ENCODE assay signal across 8 mouse cellular contexts in genomic region chr17:34309683-34310385, GRCm38 (mm10). TPM values are rescaled to one million over a fixed set of nuclear protein-coding genes. Genes with fewer than 3 reads are reported as not detected.
DNase-seq lines count a peak whose midpoint lies in the region; ATAC-seq and TF ChIP-seq lines count a peak whose summit lies in the region.

No protein-coding gene starts in this region.

- peak overlapping the region; percentile 66 for H3K9ac ChIP-seq in heart, embryonic 14.5 days (ENCODE audit: low read length)
- peak overlapping the region; percentile 46 for H3K9ac ChIP-seq in kidney, postnatal 0 days (ENCODE audit: low read depth, low read length)
- peak overlapping the region; percentile 56; the same call in 1 of the 2 replicates for H3K9ac ChIP-seq in liver, embryonic 11.5 days (ENCODE audit: low read depth, low read length)
- H3K9ac ChIP-seq in midbrain, postnatal 0 days (replicated peaks; ENCODE audit: low read length, poor library complexity, severe bottlenecking), result peak overlapping the region; percentile 70

- peaks cover 3 to 4% of the 10 kb centered on the region in 2 experiments; a peak in 1 of 4 replicates for H3K4me1 ChIP-seq in heart, embryonic 14.5 days (ENCODE audit: control insufficient read depth in 2 of 2, insufficient read depth in 2 of 2, low read length in 2 of 2)
- H3K4me1 ChIP-seq in kidney, postnatal 0 days (replicated peaks; ENCODE audit: insufficient read depth, low read length), result no peaks in the 10 kb centered on the region
- H3K4me1 ChIP-seq in liver, embryonic 11.5 days (replicated peaks; ENCODE audit: control insufficient read depth, insufficient read depth, low read length), result no peaks in the 10 kb centered on the region
- H3K4me1 ChIP-seq in midbrain, postnatal 0 days (ENCODE audit: insufficient read depth, low read length), result no peaks in the 10 kb centered on the region; the same call in 1 of the 2 replicates

- no peaks in the 10 kb centered on the region for H3K9me3 ChIP-seq in heart, embryonic 14.5 days (ENCODE audit: control insufficient read depth, low read length)
- H3K9me3 ChIP-seq in kidney, postnatal 0 days (replicated peaks; ENCODE audit: low read length), result no peaks in the 10 kb centered on the region
- no peaks in the 10 kb centered on the region for H3K9me3 ChIP-seq in liver, embryonic 11.5 days (ENCODE audit: control insufficient read depth, low read length)
- no peaks in the 10 kb centered on the region for H3K9me3 ChIP-seq in midbrain, postnatal 0 days (ENCODE audit: low read length)

- 0 out of 2 replicates have a peak, but pooled peaks have one; percentile 48 for ATAC-seq in erythroid progenitor cell, adult 5-6 weeks (replicated peaks; ENCODE audit: low FRiP score, poor library complexity, severe bottlenecking)
- peak; percentile 70; the same call in 1 of the 2 replicates for ATAC-seq in heart, embryonic 14.5 days (ENCODE audit: insufficient number of reproducible peaks, insufficient read depth, low FRiP score, low read depth)
- ATAC-seq in kidney, postnatal 0 days (replicated peaks; ENCODE audit: low FRiP score, low read depth), result peak; percentile 81
- peak; percentile 56; the same call in 1 of the 2 replicates for ATAC-seq in liver, embryonic 11.5 days (replicated peaks; ENCODE audit: low FRiP score)
- ATAC-seq in midbrain, postnatal 0 days (ENCODE audit: low FRiP score), result peak; percentile 72

- H3K27ac ChIP-seq in heart, embryonic 14.5 days (replicated peaks in 1 of 2; ENCODE audit: control insufficient read depth in 1 of 2, insufficient read depth in 1 of 2, low read depth in 2 of 2, low read length in 2 of 2), result peak overlapping the region; percentile 45 to 53; a peak in 3 of 4 replicates
- peak overlapping the region; percentile 54 for H3K27ac ChIP-seq in kidney, postnatal 0 days
- H3K27ac ChIP-seq in liver, embryonic 11.5 days (ENCODE audit: low read depth, low read length), result no peak overlapping the region; the same call in 1 of the 2 replicates
- peak overlapping the region; percentile 68 for H3K27ac ChIP-seq in midbrain, postnatal 0 days (ENCODE audit: low read depth, low read length)

- 20% methylated on average over 38 of the region's 38 CpGs for WGBS in heart, embryonic 14.5 days
- 22% methylated on average over 38 of the region's 38 CpGs for WGBS in kidney, postnatal 0 days
- WGBS in liver, embryonic 11.5 days, result 19% methylated on average over 38 of the region's 38 CpGs
- 28% methylated on average over 38 of the region's 38 CpGs for WGBS in midbrain, postnatal 0 days

- TF ChIP-seq CTCF in kidney, postnatal 0 days (IDR thresholded peaks at IDR 0.05; ENCODE audit: low read depth), result no peak
- no peak for TF ChIP-seq CTCF in midbrain, postnatal 0 days (IDR thresholded peaks at IDR 0.05)

- peak; percentile 71 for DNase-seq in layer of hippocampus, adult 11-12 months (ENCODE audit: low spot score)
- no peak for DNase-seq in layer of hippocampus, adult 9-10 months (ENCODE audit: low spot score)
- peak; percentile 80 for DNase-seq in kidney, postnatal 0 days (ENCODE audit: low spot score)
- peak; percentile 52 for DNase-seq in liver, embryonic 11.5 days (ENCODE audit: low spot score)
- DNase-seq in midbrain, postnatal 0 days (ENCODE audit: low spot score), result peak; percentile 69
- DNase-seq in telencephalon, adult 2 months (ENCODE audit: low read depth, low spot score), result peak; percentile 63

- peak overlapping the region; percentile 74 for H3K4me2 ChIP-seq in heart, embryonic 14.5 days (ENCODE audit: low read length)
- H3K4me2 ChIP-seq in kidney, postnatal 0 days (ENCODE audit: low read length), result peak overlapping the region; percentile 65
- peak overlapping the region; percentile 81 for H3K4me2 ChIP-seq in liver, embryonic 11.5 days
- H3K4me2 ChIP-seq in midbrain, postnatal 0 days (ENCODE audit: low read depth, low read length, poor library complexity, severe bottlenecking), result peak overlapping the region; percentile 63

- H3K36me3 ChIP-seq in heart, embryonic 14.5 days (ENCODE audit: control insufficient read depth, insufficient read depth, low read length), result no peaks in the 10 kb centered on the region
- H3K36me3 ChIP-seq in kidney, postnatal 0 days (ENCODE audit: insufficient read depth, low read length), result no peaks in the 10 kb centered on the region
- no peaks in the 10 kb centered on the region for H3K36me3 ChIP-seq in liver, embryonic 11.5 days (ENCODE audit: control insufficient read depth, insufficient read depth, low read length)
- no peaks in the 10 kb centered on the region for H3K36me3 ChIP-seq in midbrain, postnatal 0 days (ENCODE audit: insufficient read depth, low read length)

- 0 out of 2 replicates have a peak, but pooled peaks cover 7% of the 10 kb centered on the region for H3K27me3 ChIP-seq in heart, embryonic 14.5 days (ENCODE audit: control insufficient read depth, insufficient read depth, low read length)
- H3K27me3 ChIP-seq in kidney, postnatal 0 days (ENCODE audit: insufficient read depth, low read length), result no peaks in the 10 kb centered on the region
- H3K27me3 ChIP-seq in liver, embryonic 11.5 days (replicated peaks; ENCODE audit: control insufficient read depth, insufficient read depth, low read length), result no peaks in the 10 kb centered on the region; the same call in 1 of the 2 replicates
- H3K27me3 ChIP-seq in midbrain, postnatal 0 days (ENCODE audit: insufficient read depth, low read length), result no peaks in the 10 kb centered on the region

- H3K4me3 ChIP-seq in heart, embryonic 14.5 days (ENCODE audit: control insufficient read depth in 1 of 2, insufficient read depth in 1 of 2, low read depth in 1 of 2, low read length in 2 of 2), result peak overlapping the region; percentile 58 to 80
- peak overlapping the region; percentile 47 for H3K4me3 ChIP-seq in kidney, postnatal 0 days (replicated peaks; ENCODE audit: low read depth, low read length)
- H3K4me3 ChIP-seq in liver, embryonic 11.5 days (ENCODE audit: low read depth, low read length), result peak overlapping the region; percentile 58
- H3K4me3 ChIP-seq in midbrain, postnatal 0 days (ENCODE audit: low read depth, low read length), result peak overlapping the region; percentile 48

RNA-seq across cellular contexts. Expression of gene H2-Eb1, which starts 4.2 kb away (rescaled TPM):
- 7.2 and 8.4 TPM in 2 replicates for total RNA-seq in erythroid progenitor cell, adult 5-6 weeks (2015; ENCODE audit: low replicate concordance)
- total RNA-seq in erythroid progenitor cell, adult 5-6 weeks (2017; ENCODE audit: low replicate concordance), result 28.5 and 80.5 TPM in 2 replicates
- 2.6 and 3.0 TPM in 2 replicates for polyA plus RNA-seq in heart, embryonic 14.5 days (2014; fragmentation: Nextera tagmentation; extraction: Ambion mirVana)
- 13.6 and 14.3 TPM in 2 replicates for polyA plus RNA-seq in kidney, postnatal 0 days (2015; fragmentation: Nextera tagmentation; extraction: Ambion mirVana)
- polyA plus RNA-seq in liver, embryonic 11.5 days (2014; fragmentation: Nextera tagmentation; extraction: Ambion mirVana), result 0.23 and 0.63 TPM in 2 replicates
- total RNA-seq in midbrain, postnatal 0 days (2014; rRNA removed), result 0.88 and 1.7 TPM in 2 replicates
- polyA plus RNA-seq in midbrain, postnatal 0 days (2015; fragmentation: Nextera tagmentation; extraction: Ambion mirVana), result 5.0 and 5.2 TPM in 2 replicates

RNA-seq across cellular contexts. Expression of gene H2-Eb2, which starts 15.6 kb away (rescaled TPM):
- total RNA-seq in erythroid progenitor cell, adult 5-6 weeks (2015; ENCODE audit: low replicate concordance), result not detected in 2 replicates
- total RNA-seq in erythroid progenitor cell, adult 5-6 weeks (2017; ENCODE audit: low replicate concordance), result not detected in 2 replicates
- not detected in 2 replicates for polyA plus RNA-seq in heart, embryonic 14.5 days (2014; fragmentation: Nextera tagmentation; extraction: Ambion mirVana)
- 0.06 TPM in 1 of 2 replicates, not detected in the other for polyA plus RNA-seq in kidney, postnatal 0 days (2015; fragmentation: Nextera tagmentation; extraction: Ambion mirVana)
- polyA plus RNA-seq in liver, embryonic 11.5 days (2014; fragmentation: Nextera tagmentation; extraction: Ambion mirVana), result not detected in 2 replicates
- total RNA-seq in midbrain, postnatal 0 days (2014; rRNA removed), result 0.22 and 0.33 TPM in 2 replicates
- polyA plus RNA-seq in midbrain, postnatal 0 days (2015; fragmentation: Nextera tagmentation; extraction: Ambion mirVana), result 0.06 and 0.09 TPM in 2 replicates

RNA-seq across cellular contexts. Expression of gene H2-Aa, which starts 22.2 kb away (rescaled TPM):
- 84.7 and 90.8 TPM in 2 replicates for total RNA-seq in erythroid progenitor cell, adult 5-6 weeks (2015; ENCODE audit: low replicate concordance)
- total RNA-seq in erythroid progenitor cell, adult 5-6 weeks (2017; ENCODE audit: low replicate concordance), result 26.8 and 27.5 TPM in 2 replicates
- 1.2 and 2.5 TPM in 2 replicates for polyA plus RNA-seq in heart, embryonic 14.5 days (2014; fragmentation: Nextera tagmentation; extraction: Ambion mirVana)
- 5.9 and 6.0 TPM in 2 replicates for polyA plus RNA-seq in kidney, postnatal 0 days (2015; fragmentation: Nextera tagmentation; extraction: Ambion mirVana)
- polyA plus RNA-seq in liver, embryonic 11.5 days (2014; fragmentation: Nextera tagmentation; extraction: Ambion mirVana), result not detected in 2 replicates
- 0.66 TPM in 1 of 2 replicates, not detected in the other for total RNA-seq in midbrain, postnatal 0 days (2014; rRNA removed)
- polyA plus RNA-seq in midbrain, postnatal 0 days (2015; fragmentation: Nextera tagmentation; extraction: Ambion mirVana), result 0.29 and 0.81 TPM in 2 replicates

RNA-seq across cellular contexts. Expression of gene Btnl2, which starts 44.8 kb away (rescaled TPM):
- not detected in 2 replicates for total RNA-seq in erythroid progenitor cell, adult 5-6 weeks (2015; ENCODE audit: low replicate concordance)
- not detected in 2 replicates for total RNA-seq in erythroid progenitor cell, adult 5-6 weeks (2017; ENCODE audit: low replicate concordance)
- not detected in 2 replicates for polyA plus RNA-seq in heart, embryonic 14.5 days (2014; fragmentation: Nextera tagmentation; extraction: Ambion mirVana)
- polyA plus RNA-seq in kidney, postnatal 0 days (2015; fragmentation: Nextera tagmentation; extraction: Ambion mirVana), result 0.04 TPM in 1 of 2 replicates, not detected in the other
- polyA plus RNA-seq in liver, embryonic 11.5 days (2014; fragmentation: Nextera tagmentation; extraction: Ambion mirVana), result not detected in 2 replicates
- total RNA-seq in midbrain, postnatal 0 days (2014; rRNA removed), result not detected in 2 replicates
- polyA plus RNA-seq in midbrain, postnatal 0 days (2015; fragmentation: Nextera tagmentation; extraction: Ambion mirVana), result not detected in 2 replicates

RNA-seq across cellular contexts. Expression of gene H2-Ab1, which starts 52.3 kb away (rescaled TPM):
- total RNA-seq in erythroid progenitor cell, adult 5-6 weeks (2015; ENCODE audit: low replicate concordance), result 31.9 and 96.6 TPM in 2 replicates
- total RNA-seq in erythroid progenitor cell, adult 5-6 weeks (2017; ENCODE audit: low replicate concordance), result 43.0 and 50.2 TPM in 2 replicates
- 7.0 and 10.0 TPM in 2 replicates for polyA plus RNA-seq in heart, embryonic 14.5 days (2014; fragmentation: Nextera tagmentation; extraction: Ambion mirVana)
- 48.2 and 49.7 TPM in 2 replicates for polyA plus RNA-seq in kidney, postnatal 0 days (2015; fragmentation: Nextera tagmentation; extraction: Ambion mirVana)
- 3.9 and 4.1 TPM in 2 replicates for polyA plus RNA-seq in liver, embryonic 11.5 days (2014; fragmentation: Nextera tagmentation; extraction: Ambion mirVana)
- 0.57 and 1.4 TPM in 2 replicates for total RNA-seq in midbrain, postnatal 0 days (2014; rRNA removed)
- polyA plus RNA-seq in midbrain, postnatal 0 days (2015; fragmentation: Nextera tagmentation; extraction: Ambion mirVana), result 1.5 and 2.7 TPM in 2 replicates
